Mouse (Mus musculus): ENCODE measurements around the gene Il13ra1. TPM values are rescaled to one million over a fixed set of nuclear protein-coding genes. Genes with fewer than 3 reads are reported as not detected.
A peak's percentile ranks its signal among the peaks of the same experiment; 100 is the strongest.

The Il13ra1 gene
- total and polyA plus RNA-seq, 2 experiments from 2014 or later: 28.9 to 41.4 TPM

GRCm38 (mm10) chrX:36161567-36161966 lies 49.7 kb downstream of the Il13ra1 start:
- Histone ChIP-seq H3K4me3 (ENCODE audit: low read depth, low read length) (no peak overlapping the region), H3K36me3 (replicated peaks; ENCODE audit: control insufficient read depth, insufficient read depth, low read length) (no peaks in the 10 kb centered on the region), H3K4me2 (ENCODE audit: low read depth, low read length) (no peak overlapping the region), H3K4me1 (ENCODE audit: control insufficient read depth, insufficient read depth) (no peaks in the 10 kb centered on the region), H3K27ac (ENCODE audit: low read depth) (no peak overlapping the region), H3K9me3 (replicated peaks; ENCODE audit: control insufficient read depth, low read length) (no peaks in the 10 kb centered on the region), H3K27me3 (ENCODE audit: control insufficient read depth, insufficient read depth, low read length) (no peaks in the 10 kb centered on the region), H3K9ac (replicated peaks; ENCODE audit: low read depth, low read length) (no peak overlapping the region)
- WGBS: 39% methylated on average over 4 of the region's 4 CpGs
- ATAC-seq (ENCODE audit: insufficient read depth, low read depth): no peak; the same call in 1 of the 2 replicates
- DNase-seq (ENCODE audit: low spot score): no peak
- TF ChIP-seq CTCF (IDR thresholded peaks at IDR 0.05; ENCODE audit: low read depth) (no peak), EP300 (IDR thresholded peaks at IDR 0.05; ENCODE audit: low read depth) (no peak)

GRCm38 (mm10) chrX:36183625-36184024 lies 71.7 kb downstream of the Il13ra1 start:
- DNase-seq (ENCODE audit: low spot score) (peak; percentile 37), ATAC-seq (ENCODE audit: insufficient read depth, low read depth) (no peak)
- Histone ChIP-seq H3K4me1 (ENCODE audit: control insufficient read depth, insufficient read depth) (no peaks in the 10 kb centered on the region), H3K4me3 (ENCODE audit: low read depth, low read length) (no peak overlapping the region), H3K9ac (replicated peaks; ENCODE audit: low read depth, low read length) (no peak overlapping the region), H3K9me3 (replicated peaks; ENCODE audit: control insufficient read depth, low read length) (no peaks in the 10 kb centered on the region), H3K27ac (ENCODE audit: low read depth) (no peak overlapping the region), H3K4me2 (ENCODE audit: low read depth, low read length) (no peak overlapping the region), H3K36me3 (replicated peaks; ENCODE audit: control insufficient read depth, insufficient read depth, low read length) (no peaks in the 10 kb centered on the region), H3K27me3 (ENCODE audit: control insufficient read depth, insufficient read depth, low read length) (no peaks in the 10 kb centered on the region)
- peak; percentile 71 for TF ChIP-seq CTCF (IDR thresholded peaks at IDR 0.05; ENCODE audit: low read depth)
- TF ChIP-seq EP300 (IDR thresholded peaks at IDR 0.05; ENCODE audit: low read depth): no peak

GRCm38 (mm10) chrX:36186036-36186435 lies 74.1 kb downstream of the Il13ra1 start:
- TF ChIP-seq CTCF (IDR thresholded peaks at IDR 0.05; ENCODE audit: low read depth) (no peak), EP300 (IDR thresholded peaks at IDR 0.05; ENCODE audit: low read depth) (no peak)

GRCm38 (mm10) chrX:36186443-36186842 lies 74.5 kb downstream of the Il13ra1 start:
- no peak for DNase-seq (ENCODE audit: low spot score)
- Histone ChIP-seq H3K4me2 (ENCODE audit: low read depth, low read length) (no peak overlapping the region), H3K27ac (ENCODE audit: low read depth) (no peak overlapping the region), H3K4me3 (ENCODE audit: low read depth, low read length) (no peak overlapping the region), H3K4me1 (ENCODE audit: control insufficient read depth, insufficient read depth) (no peaks in the 10 kb centered on the region), H3K27me3 (ENCODE audit: control insufficient read depth, insufficient read depth, low read length) (no peaks in the 10 kb centered on the region), H3K9me3 (replicated peaks; ENCODE audit: control insufficient read depth, low read length) (no peaks in the 10 kb centered on the region), H3K9ac (replicated peaks; ENCODE audit: low read depth, low read length) (no peak overlapping the region), H3K36me3 (replicated peaks; ENCODE audit: control insufficient read depth, insufficient read depth, low read length) (no peaks in the 10 kb centered on the region)
- TF ChIP-seq EP300 (IDR thresholded peaks at IDR 0.05; ENCODE audit: low read depth): no peak
- TF ChIP-seq CTCF (IDR thresholded peaks at IDR 0.05; ENCODE audit: low read depth): no peak
- 55% methylated on average over 6 of the region's 6 CpGs for WGBS
- ATAC-seq (ENCODE audit: insufficient read depth, low read depth): no peak

More at GRCm38 (mm10) chrX:36186036-36186435, 74.1 kb downstream of the Il13ra1 start:
- H3K4me2 ChIP-seq (ENCODE audit: low read depth, low read length): no peak overlapping the region
- ATAC-seq (ENCODE audit: insufficient read depth, low read depth): no peak
- no peak for DNase-seq (ENCODE audit: low spot score)
- no peaks in the 10 kb centered on the region for H3K36me3 ChIP-seq (replicated peaks; ENCODE audit: control insufficient read depth, insufficient read depth, low read length)
- no peak overlapping the region for H3K27ac ChIP-seq (ENCODE audit: low read depth)
- no peaks in the 10 kb centered on the region for H3K4me1 ChIP-seq (ENCODE audit: control insufficient read depth, insufficient read depth)
- no peak overlapping the region for H3K4me3 ChIP-seq (ENCODE audit: low read depth, low read length)
- 55% methylated on average over 5 of the region's 5 CpGs for WGBS
- no peak overlapping the region for H3K9ac ChIP-seq (replicated peaks; ENCODE audit: low read depth, low read length)
- no peaks in the 10 kb centered on the region for H3K27me3 ChIP-seq (ENCODE audit: control insufficient read depth, insufficient read depth, low read length)
- no peaks in the 10 kb centered on the region for H3K9me3 ChIP-seq (replicated peaks; ENCODE audit: control insufficient read depth, low read length)

- no peak for ATAC-seq (ENCODE audit: insufficient read depth, low read depth)
- Histone ChIP-seq H3K9ac (replicated peaks; ENCODE audit: low read depth, low read length) (no peak overlapping the region), H3K4me1 (ENCODE audit: control insufficient read depth, insufficient read depth) (no peaks in the 10 kb centered on the region), H3K36me3 (replicated peaks; ENCODE audit: control insufficient read depth, insufficient read depth, low read length) (no peaks in the 10 kb centered on the region), H3K9me3 (replicated peaks; ENCODE audit: control insufficient read depth, low read length) (no peaks in the 10 kb centered on the region), H3K27ac (ENCODE audit: low read depth) (no peak overlapping the region), H3K27me3 (ENCODE audit: control insufficient read depth, insufficient read depth, low read length) (no peaks in the 10 kb centered on the region), H3K4me3 (ENCODE audit: low read depth, low read length) (no peak overlapping the region), H3K4me2 (ENCODE audit: low read depth, low read length) (no peak overlapping the region)
- no peak for DNase-seq (ENCODE audit: low spot score)
- whole genome bisulfite sequencing: 24% methylated on average over 6 of the region's 6 CpGs
- TF ChIP-seq CTCF (IDR thresholded peaks at IDR 0.05; ENCODE audit: low read depth): no peak
- no peak for TF ChIP-seq EP300 (IDR thresholded peaks at IDR 0.05; ENCODE audit: low read depth)
Measured at GRCm38 (mm10) chrX:36193951-36194350, 82.0 kb downstream of the Il13ra1 start.
